Mouse (Mus musculus) small intestine, adult 2 months (tissue): ENCODE measurements around the gene Gnai2.
A peak's percentile ranks its signal among the peaks of the same experiment; 100 is the strongest.

Source experiments
- CTCF ChIP-seq: fragments of 200-500 bp; IDR thresholded peaks from 2 replicates; pipeline ENCODE4 v1.5.1; 2012; ENCODE audit warnings: low read depth, mild to moderate bottlenecking, control low read depth, inconsistent platforms, low read length, moderate library complexity, mixed read lengths; ENCODE audit not compliant: insufficient replicate concordance, insufficient read length; ENCODE audit errors: extremely low read depth
- POLR2A ChIP-seq: fragments of 200-500 bp; IDR thresholded peaks from 2 replicates; pipeline ENCODE4 v1.6.1; 2012; ENCODE audit warnings: low read depth, mild to moderate bottlenecking, control low read depth, inconsistent platforms, low read length, moderate library complexity

GRCm38 (mm10) chr9:107675671-107676301 lies 40.6 kb upstream of the Gnai2 start:
- TF ChIP-seq POLR2A (peak; percentile 34; the same call in 1 of the 2 replicates), CTCF (peak; percentile 78)
